31 mouse cellular contexts compared by ENCODE assay signal in the genomic region with DNA sequence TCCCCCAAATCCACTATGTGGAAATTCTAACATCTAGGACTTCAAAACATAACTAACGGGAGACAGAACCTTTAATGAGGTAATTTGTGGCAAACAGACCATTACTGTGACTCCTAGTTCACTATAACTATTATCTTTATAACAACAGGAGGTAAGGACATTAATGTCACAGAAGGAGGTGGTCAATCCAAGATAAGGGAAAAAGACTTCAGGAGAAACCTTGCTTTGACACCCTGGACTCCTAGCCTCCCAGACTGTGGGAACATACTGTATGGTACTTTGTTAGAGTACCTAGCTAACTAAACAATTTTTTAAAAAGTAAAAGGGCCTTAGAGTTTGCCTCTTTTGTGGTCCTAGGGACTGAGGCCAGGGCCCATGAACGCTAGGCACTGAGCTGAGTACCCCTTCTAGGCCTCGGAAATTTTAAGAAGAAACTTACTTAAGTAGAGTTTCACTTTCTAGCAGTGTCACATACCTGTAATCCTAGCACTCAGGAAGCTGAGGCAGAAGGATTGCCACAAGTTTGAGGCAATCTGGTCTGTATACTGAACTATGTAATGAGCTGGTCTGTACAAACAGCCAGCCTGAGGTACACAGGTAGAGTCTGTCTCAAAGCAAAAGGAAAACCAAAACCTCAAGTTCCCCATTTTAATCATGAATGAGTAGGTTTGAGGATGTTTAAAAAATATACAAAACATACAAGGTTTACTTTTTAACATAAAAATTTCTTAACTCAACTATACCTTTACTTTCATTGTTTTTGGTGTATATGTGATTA. TPM values are rescaled to one million over a fixed set of nuclear protein-coding genes. Genes with fewer than 3 reads are reported as not detected.
DNase-seq lines count a peak whose midpoint lies in the region; ATAC-seq and TF ChIP-seq lines count a peak whose summit lies in the region.
"Had no signal": no experiment of that assay in that cellular context is flagged by ENCODE, and none has a peak within 500 bp of the region (broad histone marks: within the 10 kb centered on the region; RNA-seq: fewer than 3 reads in every experiment).

No protein-coding gene starts in this region.

- H3K27ac ChIP-seq in CH12.LX (ENCODE audit: insufficient read depth, low read depth): no peak overlapping the region
- no peak overlapping the region for H3K27ac ChIP-seq in heart, embryonic 10.5 days
- H3K27ac ChIP-seq in gastrocnemius, adult 2 months: no peak overlapping the region
- H3K27ac ChIP-seq: embryonic facial prominence, embryonic 13.5 days; forebrain, embryonic 13.5 days; hindbrain, embryonic 12.5 days; limb, embryonic 12.5 days; liver, embryonic 12.5 days; neural tube, embryonic 12.5 days had no signal

- no peaks in the 10 kb centered on the region for H3K79me2 ChIP-seq in CH12.LX (replicated peaks; ENCODE audit: control insufficient read depth, extremely low read depth, insufficient read depth, poor library complexity, severe bottlenecking)

- peak; percentile 80 for TF ChIP-seq EP300 in CH12.LX (IDR thresholded peaks at IDR 0.05; ENCODE audit: low read length)

- intact Hi-C loops in gastrocnemius, adult 2 months (cut with DNase I): no loop called here

- no peaks in the 10 kb centered on the region for H3K27me3 ChIP-seq in CH12.LX (replicated peaks)
- H3K27me3 ChIP-seq in heart, embryonic 10.5 days (ENCODE audit: insufficient read depth, poor library complexity, severe bottlenecking): no peaks in the 10 kb centered on the region
- H3K27me3 ChIP-seq: embryonic facial prominence, embryonic 13.5 days; forebrain, embryonic 13.5 days; heart, embryonic 12.5 days; hindbrain, embryonic 12.5 days; limb, embryonic 12.5 days; liver, embryonic 12.5 days; megakaryocyte, embryonic 14.5 days; neural tube, embryonic 12.5 days had no signal

- TF ChIP-seq RAD21 in CH12.LX (IDR thresholded peaks at IDR 0.05; ENCODE audit: low read depth, low read length): no peak

- H3K9ac ChIP-seq in CH12.LX (ENCODE audit: insufficient read depth, low read depth): no peak overlapping the region
- H3K9ac ChIP-seq: embryonic facial prominence, embryonic 13.5 days; forebrain, embryonic 13.5 days; heart, embryonic 12.5 days; hindbrain, embryonic 12.5 days; limb, embryonic 12.5 days; liver, embryonic 12.5 days; neural tube, embryonic 12.5 days had no signal

- no peak overlapping the region for H3K4me2 ChIP-seq in CH12.LX (ENCODE audit: insufficient read depth, low read depth, poor library complexity, severe bottlenecking)
- H3K4me2 ChIP-seq: embryonic facial prominence, embryonic 13.5 days; forebrain, embryonic 13.5 days; heart, embryonic 12.5 days; hindbrain, embryonic 12.5 days; limb, embryonic 12.5 days; liver, embryonic 12.5 days; neural tube, embryonic 12.5 days had no signal

- peak; percentile 41 to 44 for DNase-seq in B cell, adult 2 months
- peak; percentile 51 for DNase-seq in CH12.LX (ENCODE audit: extremely low read depth)
- no peak for DNase-seq in ovary, postnatal 14 days (ENCODE audit: low spot score)
- DNase-seq in heart, embryonic 10.5 days (ENCODE audit: low spot score): no peak
- DNase-seq in gastrocnemius, adult 2 months: no peak
- DNase-seq in kidney, adult 8-10 months: no peak
- DNase-seq: cerebellum, adult 18-20 months; cerebellum, postnatal 25 days; embryo, embryonic 11 days; gastrocnemius, postnatal 10 days; heart, adult 11 months; heart, postnatal 10 days; kidney, adult 18-20 months; kidney, postnatal 14 days; lung, adult 2 months; lung, postnatal 14 days; midbrain, embryonic 14.5 days; right cerebral cortex, adult 18-20 months; thymus, postnatal 25 days had no signal

- no peak for TF ChIP-seq CTCF in CH12.LX (conservative IDR thresholded peaks at IDR 0.05 in 1 of 2, IDR thresholded peaks at IDR 0.05 in 1 of 2; ENCODE audit: low read depth in 2 of 2, low read length in 2 of 2)
- no peak for TF ChIP-seq CTCF in gastrocnemius, adult 2 months (IDR thresholded peaks at IDR 0.05)

- H3K9me3 ChIP-seq in CH12.LX (replicated peaks; ENCODE audit: low read length): no peaks in the 10 kb centered on the region
- no peaks in the 10 kb centered on the region for H3K9me3 ChIP-seq in heart, embryonic 10.5 days
- H3K9me3 ChIP-seq: embryonic facial prominence, embryonic 13.5 days; forebrain, embryonic 13.5 days; heart, embryonic 12.5 days; hindbrain, embryonic 12.5 days; limb, embryonic 12.5 days; liver, embryonic 12.5 days; megakaryocyte, embryonic 14.5 days; neural tube, embryonic 12.5 days had no signal

- H3K36me3 ChIP-seq in CH12.LX (replicated peaks in 1 of 2; ENCODE audit: control insufficient read depth in 1 of 2, insufficient read depth in 1 of 2, low read length in 1 of 2): peaks cover 4 to 9% of the 10 kb centered on the region in 2 experiments
- peaks cover 9% of the 10 kb centered on the region for H3K36me3 ChIP-seq in heart, embryonic 10.5 days

- peaks cover 0 to 24% of the 10 kb centered on the region in 2 experiments; a peak in 2 of 4 replicates for H3K4me1 ChIP-seq in CH12.LX (ENCODE audit: control insufficient read depth in 1 of 2, insufficient read depth in 2 of 2)
- H3K4me1 ChIP-seq in heart, embryonic 10.5 days: no peaks in the 10 kb centered on the region
- H3K4me1 ChIP-seq: embryonic facial prominence, embryonic 13.5 days; forebrain, embryonic 13.5 days; heart, embryonic 12.5 days; hindbrain, embryonic 12.5 days; limb, embryonic 12.5 days; neural tube, embryonic 12.5 days had no signal

- dilution Hi-C loops in CH12.LX (cut with MboI; ENCODE audit: extremely low pct_ligation_motif_present, extremely low pct_unique_long_range_greater_than_20kb, low sequenced_read_pairs): no loop called here

- peak; percentile 14; the same call in 1 of the 2 replicates for ATAC-seq in erythroid progenitor cell, adult 5-6 weeks (replicated peaks; ENCODE audit: low FRiP score, poor library complexity, severe bottlenecking)
- peak; percentile 64 for ATAC-seq in megakaryocyte-erythroid progenitor cell, adult 5-6 weeks (replicated peaks; ENCODE audit: low FRiP score, low TSS enrichment, poor library complexity, severe bottlenecking)
- ATAC-seq: forebrain, embryonic 13.5 days; inflammation-experienced regulatory T-cells, adult 6 months; liver, embryonic 12.5 days had no signal

- no peak overlapping the region for H3K4me3 ChIP-seq in CH12.LX (replicated peaks in 1 of 3; ENCODE audit: low read depth in 2 of 3, low read length in 2 of 3, poor library complexity in 1 of 3)
- H3K4me3 ChIP-seq in heart, embryonic 10.5 days: no peak overlapping the region
- H3K4me3 ChIP-seq in gastrocnemius, adult 2 months: no peak overlapping the region
- H3K4me3 ChIP-seq: embryonic facial prominence, embryonic 13.5 days; erythroblast, embryonic 14.5 days; forebrain, embryonic 13.5 days; heart, embryonic 12.5 days; hindbrain, embryonic 12.5 days; limb, embryonic 12.5 days; liver, embryonic 12.5 days; megakaryocyte, embryonic 14.5 days; neural tube, embryonic 12.5 days had no signal

- in situ Hi-C loops in CH12.LX (cut with MboI; ENCODE audit: low pct_ligation_motif_present, low pct_unique_long_range_greater_than_20kb, low sequenced_read_pairs): no loop called here

- no peak for TF ChIP-seq POLR2A in CH12.LX (IDR thresholded peaks at IDR 0.05; ENCODE audit: low read depth, low read length)

- 86% methylated on average over 3 of the region's 3 CpGs for WGBS in heart, embryonic 10.5 days

TF ChIP-seq in CH12.LX, 34 proteins besides CTCF, POLR2A, EP300 and RAD21:
- TF ChIP-seq IRF4 (IDR thresholded peaks at IDR 0.05; ENCODE audit: low read depth, low read length): peak; percentile 79
- TF ChIP-seq PAX5 (IDR thresholded peaks at IDR 0.05; ENCODE audit: low read length): no peak
- peak; percentile 47 for TF ChIP-seq JUN (IDR thresholded peaks at IDR 0.05; ENCODE audit: insufficient read depth, low read depth, low read length)
- TF ChIP-seq MYC (IDR thresholded peaks at IDR 0.05; ENCODE audit: low read depth, low read length): 0 out of 2 replicates have a peak, but pooled peaks have one; percentile 27

RNA-seq across cellular contexts. Expression of a gene that starts 45.1 kb away (rescaled TPM):
- total RNA-seq in CH12.LX (2012; rRNA removed): 25.3 and 25.4 TPM in 2 replicates
- 32.1 and 32.7 TPM in 2 replicates for total RNA-seq in CH12.LX (2014; rRNA removed)
- 19.3 and 24.4 TPM in 2 replicates for polyA plus RNA-seq in CH12.LX (2012; ENCODE audit: insufficient read length, low read depth)
- 11.3 and 15.1 TPM in 2 replicates for total RNA-seq in erythroid progenitor cell, adult 5-6 weeks (2015; ENCODE audit: low replicate concordance)
- 16.0 and 24.8 TPM in 2 replicates for total RNA-seq in erythroid progenitor cell, adult 5-6 weeks (2017; ENCODE audit: low replicate concordance)
- total RNA-seq in megakaryocyte-erythroid progenitor cell, adult 5-6 weeks (2014; fragmentation: Nextera tagmentation): 35.5 and 46.3 TPM in 2 replicates
- total RNA-seq in megakaryocyte-erythroid progenitor cell, adult 5-6 weeks (2017): 42.7 and 49.9 TPM in 2 replicates
- 10.9 and 14.5 TPM in 2 replicates for polyA plus RNA-seq in heart, embryonic 10.5 days (2016; fragmentation: Nextera tagmentation; extraction: Ambion mirVana)
- 1 to 10 TPM; 1.6 to 1.8 TPM for total RNA-seq in gastrocnemius, adult 2 months (2021)

RNA-seq across cellular contexts. Expression of a gene that starts 45.3 kb away (rescaled TPM):
- 3.6 and 4.7 TPM in 2 replicates for total RNA-seq in CH12.LX (2012; rRNA removed)
- total RNA-seq in CH12.LX (2014; rRNA removed): 7.3 and 9.3 TPM in 2 replicates
- polyA plus RNA-seq in CH12.LX (2012; ENCODE audit: insufficient read length, low read depth): 6.7 and 6.8 TPM in 2 replicates
- 1.8 TPM in 1 of 2 replicates, not detected in the other for total RNA-seq in erythroid progenitor cell, adult 5-6 weeks (2015; ENCODE audit: low replicate concordance)
- total RNA-seq in erythroid progenitor cell, adult 5-6 weeks (2017; ENCODE audit: low replicate concordance): 0.83 and 1.0 TPM in 2 replicates
- 2.1 and 3.9 TPM in 2 replicates for total RNA-seq in megakaryocyte-erythroid progenitor cell, adult 5-6 weeks (2014; fragmentation: Nextera tagmentation)
- total RNA-seq in megakaryocyte-erythroid progenitor cell, adult 5-6 weeks (2017): 2.7 and 3.5 TPM in 2 replicates
- polyA plus RNA-seq in heart, embryonic 10.5 days (2016; fragmentation: Nextera tagmentation; extraction: Ambion mirVana): 6.9 and 8.2 TPM in 2 replicates
- 1 to 10 TPM; 5.2 to 5.6 TPM for total RNA-seq in gastrocnemius, adult 2 months (2021)

Comparison
In these comparisons a context has a peak if more than half of its experiments do, and no peak if none do; other contexts are left out.
1. DNase-seq: peak in B cell, adult 2 months (2 of 2) and CH12.LX (single experiment); none in ovary, postnatal 14 days (single experiment), heart, embryonic 10.5 days (single experiment), gastrocnemius, adult 2 months (single experiment) and kidney, adult 8-10 months (0 of 2).
2. RNA of a gene that starts 45.1 kb away (total RNA-seq): 35.5 to 49.9 TPM in megakaryocyte-erythroid progenitor cell, adult 5-6 weeks, 25.3 to 32.7 TPM in CH12.LX and 11.3 to 24.8 TPM in erythroid progenitor cell, adult 5-6 weeks; 1.6 to 1.8 TPM in gastrocnemius, adult 2 months; every median in the first group is over 4 times any median in the second.